Mouse (Mus musculus): ENCODE measurements around the gene Apob. TPM values are rescaled to one million over a fixed set of nuclear protein-coding genes. Genes with fewer than 3 reads are reported as not detected.

Apob gene
- total and polyA plus RNA-seq, 3 experiments: not detected

GRCm38 (mm10) chr12:7967221-7967620 lies 10.2 kb upstream of the Apob start:
- no peak overlapping the region for H3K9ac ChIP-seq (ENCODE audit: control insufficient read depth, low read depth, low read length, poor library complexity, severe bottlenecking)
- no peaks in the 10 kb centered on the region for H3K9me3 ChIP-seq (replicated peaks; ENCODE audit: insufficient read depth, low read length)
- no peak for DNase-seq (ENCODE audit: low read depth, low spot score)
- H3K4me1 ChIP-seq (ENCODE audit: control insufficient read depth in 1 of 2, insufficient read depth in 2 of 2, low read length in 2 of 2): no peaks in the 10 kb centered on the region
- peaks cover 0 to 2% of the 10 kb centered on the region in 2 experiments; a peak in 3 of 4 replicates for H3K27me3 ChIP-seq (ENCODE audit: control insufficient read depth in 1 of 2, insufficient read depth in 2 of 2, low read length in 2 of 2)
- H3K36me3 ChIP-seq (ENCODE audit: control insufficient read depth in 1 of 2, insufficient read depth in 2 of 2, low read length in 2 of 2): no peaks in the 10 kb centered on the region
- H3K27ac ChIP-seq (ENCODE audit: control insufficient read depth, low read depth, low read length): no peak overlapping the region
- no peak overlapping the region for H3K4me3 ChIP-seq (ENCODE audit: control insufficient read depth in 1 of 2, insufficient read depth in 1 of 2, low read depth in 2 of 2, low read length in 2 of 2)
- TF ChIP-seq CHD2 (IDR thresholded peaks at IDR 0.05; ENCODE audit: low read length) (no peak), TBP (IDR thresholded peaks at IDR 0.05; ENCODE audit: low read depth, low read length) (no peak), KAT2A (conservative IDR thresholded peaks at IDR 0.05; ENCODE audit: low read depth, low read length) (no peak), MAX (IDR thresholded peaks at IDR 0.05; ENCODE audit: low read length) (no peak), ZKSCAN1 (IDR thresholded peaks at IDR 0.05; ENCODE audit: low read depth, low read length) (no peak), ZNF384 (IDR thresholded peaks at IDR 0.05; ENCODE audit: low read depth, low read length) (no peak), CHD1 (IDR thresholded peaks at IDR 0.05; ENCODE audit: low read depth, low read length) (no peak), ELF1 (IDR thresholded peaks at IDR 0.05; ENCODE audit: low read depth, low read length) (no peak), UBTF (IDR thresholded peaks at IDR 0.05; ENCODE audit: borderline replicate concordance, insufficient read depth, low read depth, low read length) (no peak), RCOR1 (IDR thresholded peaks at IDR 0.05; ENCODE audit: low read depth, low read length) (no peak), NRF1 (IDR thresholded peaks at IDR 0.05; ENCODE audit: insufficient read depth, low read depth, low read length, poor library complexity, severe bottlenecking) (no peak), SMC3 (IDR thresholded peaks at IDR 0.05; ENCODE audit: low read depth, low read length) (no peak)
- H3K79me2 ChIP-seq (ENCODE audit: control insufficient read depth, insufficient read depth, low read length, poor library complexity): no peaks in the 10 kb centered on the region

DNA sequence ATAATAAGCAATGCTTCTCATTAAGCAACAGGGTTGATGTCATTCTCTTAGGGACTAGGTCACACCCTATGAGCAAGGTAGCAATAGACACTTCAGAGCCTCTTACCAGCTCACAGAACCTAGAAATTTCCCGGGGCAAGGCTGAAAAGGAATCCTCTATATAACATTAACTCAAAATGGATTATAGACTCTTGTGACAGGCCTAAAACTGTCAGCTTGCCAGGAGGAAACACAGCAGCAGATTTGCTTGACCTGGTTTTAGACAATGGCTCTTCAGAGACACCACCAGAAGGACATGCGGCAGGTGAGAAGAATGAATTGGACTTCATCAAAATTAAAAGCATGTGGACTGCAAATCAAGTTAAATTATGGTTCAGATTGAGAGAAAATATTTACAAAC lies 7.1 kb upstream of the Apob start:
- H3K4me1 ChIP-seq (ENCODE audit: control insufficient read depth in 1 of 2, insufficient read depth in 2 of 2, low read length in 2 of 2): no peaks in the 10 kb centered on the region
- H3K79me2 ChIP-seq (ENCODE audit: control insufficient read depth, insufficient read depth, low read length, poor library complexity): no peaks in the 10 kb centered on the region
- H3K27ac ChIP-seq (ENCODE audit: control insufficient read depth, low read depth, low read length): no peak overlapping the region
- no peak overlapping the region for H3K4me3 ChIP-seq (ENCODE audit: control insufficient read depth in 1 of 2, insufficient read depth in 1 of 2, low read depth in 2 of 2, low read length in 2 of 2)
- H3K36me3 ChIP-seq (ENCODE audit: control insufficient read depth in 1 of 2, insufficient read depth in 2 of 2, low read length in 2 of 2): no peaks in the 10 kb centered on the region
- H3K9me3 ChIP-seq (replicated peaks; ENCODE audit: insufficient read depth, low read length): no peaks in the 10 kb centered on the region
- no peak overlapping the region for H3K9ac ChIP-seq (ENCODE audit: control insufficient read depth, low read depth, low read length, poor library complexity, severe bottlenecking)
- DNase-seq (ENCODE audit: low read depth, low spot score): no peak
- peaks cover 0 to 2% of the 10 kb centered on the region in 2 experiments for H3K27me3 ChIP-seq (ENCODE audit: control insufficient read depth in 1 of 2, insufficient read depth in 2 of 2, low read length in 2 of 2)
- TF ChIP-seq TBP (IDR thresholded peaks at IDR 0.05; ENCODE audit: low read depth, low read length) (no peak), TCF12 (IDR thresholded peaks at IDR 0.05; ENCODE audit: low read depth, low read length) (no peak), ZC3H11A (IDR thresholded peaks at IDR 0.05; ENCODE audit: low read depth, low read length) (no peak), GATA1 (IDR thresholded peaks at IDR 0.05; ENCODE audit: low read depth, low read length) (no peak), NELFE (IDR thresholded peaks at IDR 0.05; ENCODE audit: low read depth, low read length) (no peak), USF2 (IDR thresholded peaks at IDR 0.05; ENCODE audit: borderline replicate concordance in 1 of 2, insufficient read depth in 1 of 2, low read depth in 1 of 2, low read length in 2 of 2) (no peak), MYB (IDR thresholded peaks at IDR 0.05; ENCODE audit: low read depth, low read length) (no peak), MXI1 (IDR thresholded peaks at IDR 0.05; ENCODE audit: low read depth, low read length) (no peak), POLR2A (IDR thresholded peaks at IDR 0.05; ENCODE audit: control insufficient read depth in 1 of 2, insufficient read depth in 1 of 2, low read depth in 1 of 2, low read length in 2 of 2, poor library complexity in 1 of 2) (no peak)

Measured in MEL (cell line).